Mouse (Mus musculus): ENCODE measurements around the gene Upp1. TPM values are rescaled to one million over a fixed set of nuclear protein-coding genes. Genes with fewer than 3 reads are reported as not detected.
"Not testable (repeated sequence)": the region's sequence is repeated elsewhere in the genome, so short reads cannot be mapped to it uniquely, and the experiment has no call there.

Gene Upp1
- 1 to 10 TPM; 1.4 to 2.6 TPM for total RNA-seq (2021)
- long read RNA-seq, experiment 1, partial matches to known transcripts: 0 of 2 reads
- long read RNA-seq, experiment 1, other reads (novel, unspliced or antisense): 0 of 2 reads
- long read RNA-seq, experiment 2, partial matches to known transcripts: 0 of 1 reads
- long read RNA-seq, experiment 2, other reads (novel, unspliced or antisense): 0 of 1 reads

DNA sequence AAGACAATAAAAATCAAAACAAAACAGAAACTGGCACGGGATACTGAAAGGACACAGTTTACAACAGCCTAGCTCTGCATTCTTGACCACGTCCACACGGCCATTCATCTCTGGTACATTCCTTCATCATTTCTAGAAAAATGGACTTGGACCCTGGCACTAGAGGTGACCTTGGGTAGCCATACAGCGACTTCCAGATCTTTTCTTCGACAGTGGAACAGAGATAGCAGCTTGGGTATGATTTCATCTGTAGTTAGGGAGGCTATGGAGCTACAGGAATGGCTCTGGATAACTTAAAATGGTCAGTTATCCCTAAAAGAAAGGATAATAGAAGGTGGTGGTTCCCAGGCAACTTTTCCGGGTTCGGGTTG lies at the start of gene Upp1:
Gene Upp1 (plus strand): TSS at position 54 of the 371 bp plus-strand sequence.
- DNase-seq: no peak

DNA sequence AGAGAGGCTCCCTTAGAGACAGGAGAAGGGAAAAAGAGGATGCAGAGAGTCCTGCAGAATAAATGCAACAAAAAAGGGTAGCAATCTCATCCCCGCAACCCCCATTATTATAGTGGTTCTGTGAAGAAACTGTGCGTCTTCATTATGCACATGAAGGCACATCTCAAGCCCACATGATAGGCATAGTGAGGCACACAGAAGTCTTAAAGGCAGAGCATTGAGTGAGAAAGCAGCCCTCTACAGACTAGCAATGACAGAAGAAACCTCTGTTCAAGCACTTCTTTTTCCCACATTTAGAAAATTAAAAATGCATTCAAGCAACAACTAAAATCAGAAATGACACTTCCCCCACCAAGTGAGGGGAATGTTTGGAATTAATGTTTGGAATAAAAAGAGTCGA lies 41.5 kb upstream of the Upp1 start:
- no peak for DNase-seq

DNA sequence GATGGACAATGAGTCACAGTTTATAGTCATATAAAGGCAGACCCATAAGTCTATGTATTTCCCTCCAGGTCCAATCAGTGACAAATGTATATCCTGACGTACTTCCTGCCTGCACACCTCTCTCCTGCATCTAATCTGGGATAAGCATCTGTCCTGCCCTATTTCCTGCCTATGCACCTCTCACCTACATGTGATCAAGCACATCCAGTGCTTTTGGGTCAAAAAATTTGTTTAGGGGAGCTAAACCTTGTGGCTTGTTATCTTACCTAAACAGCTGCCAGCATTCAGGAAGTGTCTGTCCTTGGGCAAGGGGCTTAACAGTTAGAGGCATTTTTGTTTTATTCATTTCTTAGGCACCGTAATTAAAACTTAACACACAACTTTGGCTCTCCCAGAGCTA lies 4.7 kb upstream of the Upp1 start:
- no peak for DNase-seq

DNA sequence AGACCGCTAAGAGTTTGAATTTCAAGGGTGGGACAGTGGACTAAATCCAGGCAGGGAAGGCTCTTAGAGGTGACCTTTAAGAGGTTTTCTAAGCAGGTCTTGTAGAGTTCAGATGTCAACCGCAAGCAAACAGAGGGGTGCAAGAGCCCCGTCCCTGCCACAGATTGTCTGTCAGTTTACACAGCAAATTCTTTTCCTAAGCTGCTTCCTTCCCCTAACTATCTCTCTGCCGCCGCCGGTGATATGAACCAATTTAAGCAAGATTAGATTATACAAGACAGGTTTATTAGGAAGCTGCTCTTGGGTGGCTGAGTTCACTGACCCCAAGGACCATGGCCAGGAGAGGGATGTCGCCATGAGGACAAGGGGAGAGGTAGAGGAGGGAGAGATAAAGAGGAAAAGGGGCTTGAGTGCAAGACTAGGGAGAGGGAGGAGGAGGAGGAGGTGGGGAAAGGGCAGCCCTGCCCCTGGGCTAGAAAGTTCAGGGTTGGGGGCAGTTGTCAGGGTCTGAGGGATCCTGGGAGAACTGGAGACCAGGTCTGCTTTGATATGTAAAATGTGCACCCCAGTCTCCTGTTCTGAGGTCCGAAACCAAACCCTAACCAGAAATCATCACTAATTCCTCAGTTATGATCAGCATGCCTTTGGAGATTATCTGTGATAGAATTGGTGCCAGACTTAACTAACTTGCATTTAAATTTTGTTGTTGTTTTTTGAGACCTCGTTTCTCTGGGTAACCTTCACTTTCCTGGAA lies 2.4 kb upstream of the Upp1 start:
- DNase-seq: no peak

DNA sequence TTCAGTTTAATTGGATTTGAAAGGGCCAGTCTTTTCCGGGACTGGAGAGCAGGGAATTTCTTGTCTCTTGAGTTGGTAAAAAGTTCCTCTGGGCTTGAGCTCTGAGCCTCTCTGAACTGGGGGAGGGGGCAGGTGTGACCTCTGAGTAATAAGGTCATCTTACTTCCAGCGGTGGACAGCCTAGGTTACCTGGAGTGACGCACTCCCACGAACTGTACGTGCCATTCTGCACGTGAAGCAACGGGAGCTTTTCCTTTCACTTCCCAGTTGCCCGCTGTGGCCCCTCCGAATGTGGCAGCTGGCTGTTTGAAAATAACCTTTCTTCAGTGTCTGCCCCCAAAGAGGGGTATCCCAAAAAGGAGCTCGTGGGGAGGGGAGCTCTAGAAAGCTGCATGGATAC lies 1.8 kb upstream of the Upp1 start:
- no peak for DNase-seq

DNA sequence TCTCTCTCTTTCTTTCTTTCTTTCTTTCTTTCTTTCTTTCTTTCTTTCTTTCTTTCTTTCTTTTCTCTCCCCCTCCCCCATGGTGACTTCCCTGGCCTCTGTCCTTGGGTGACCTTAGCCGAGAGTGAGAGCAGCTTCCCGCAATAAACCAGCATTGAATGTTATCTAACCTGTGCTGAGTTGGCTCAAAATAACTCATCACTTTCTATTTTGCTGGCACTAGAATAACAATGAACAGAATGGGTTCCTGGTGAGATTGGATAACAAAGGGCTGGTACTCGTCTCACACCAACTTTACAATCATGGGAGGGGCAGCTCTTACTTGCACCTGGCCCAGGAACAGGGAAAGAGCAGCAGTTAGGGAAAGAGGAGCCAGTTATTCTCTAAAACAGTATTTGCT lies 987 bp upstream of the Upp1 start:
- no peak for DNase-seq

DNA sequence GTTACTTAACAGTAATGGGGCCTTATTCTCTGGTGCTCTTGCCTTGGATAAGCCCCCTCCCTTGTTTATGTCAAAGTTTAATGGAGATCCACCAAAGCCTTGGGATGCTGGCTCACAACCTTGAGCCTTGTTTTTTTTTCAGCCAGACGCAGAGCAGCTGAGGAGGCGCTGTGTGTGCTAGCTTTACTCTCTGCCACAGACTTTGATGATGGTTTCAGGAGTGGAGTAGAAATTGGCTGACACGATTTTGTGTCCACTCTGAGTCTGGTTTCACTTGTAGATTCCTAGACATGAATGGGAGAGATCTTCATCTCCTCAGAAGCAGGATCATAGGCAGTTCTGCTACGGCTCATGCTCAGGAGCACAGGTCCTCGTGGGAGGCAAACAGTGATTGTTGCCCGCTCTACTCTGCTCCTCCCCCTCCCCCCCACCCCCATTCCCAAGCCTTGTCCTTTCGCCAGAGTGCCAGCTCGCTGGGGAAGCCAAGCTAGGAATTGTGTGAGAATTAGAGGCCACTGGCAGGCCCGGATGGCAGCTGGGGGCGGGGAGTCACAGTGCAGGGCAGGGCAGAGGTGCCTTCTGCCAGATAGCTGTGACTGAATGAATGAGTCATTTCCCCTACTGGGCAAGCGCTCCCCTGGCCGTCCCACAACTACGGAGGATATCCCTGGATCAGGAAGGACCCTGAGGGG lies 399 bp upstream of the Upp1 start:
- DNase-seq: peak; percentile 37

DNA sequence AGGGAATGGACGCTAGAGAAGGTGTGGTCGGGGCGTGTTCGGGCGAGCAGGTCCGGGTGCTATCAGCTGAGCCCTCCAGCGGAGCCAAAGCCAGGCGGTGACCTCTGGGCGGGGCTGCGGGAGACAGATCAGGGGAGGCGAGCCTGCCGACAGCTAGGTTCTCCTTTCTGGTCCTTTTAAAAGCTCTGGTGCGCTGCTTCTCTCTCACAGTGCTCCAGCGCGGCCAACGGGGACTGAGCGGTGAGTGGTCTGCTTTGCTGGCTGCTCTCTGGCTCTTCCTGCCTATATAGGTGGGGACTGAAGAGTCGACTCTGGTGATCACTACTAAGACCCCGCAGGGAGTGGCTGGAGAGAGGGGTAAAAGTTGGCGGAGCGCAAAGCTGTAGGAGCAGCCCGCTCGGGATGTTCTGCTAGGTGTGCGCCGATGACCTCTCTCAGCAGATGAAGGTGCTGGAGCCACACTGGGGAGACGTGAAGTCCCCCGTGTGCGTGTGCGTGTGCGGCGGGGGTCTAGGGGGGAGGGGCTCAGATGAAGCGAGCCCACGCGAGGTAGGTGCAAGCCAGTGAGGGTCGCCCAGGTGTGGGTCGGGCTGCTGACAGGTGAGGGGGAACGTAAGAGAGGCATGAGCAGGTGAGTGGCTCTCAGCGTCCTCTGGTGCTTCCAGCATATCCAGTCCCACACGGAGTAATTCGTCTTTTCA lies 668 bp downstream of the Upp1 start:
- DNase-seq: peak; percentile 41

DNA sequence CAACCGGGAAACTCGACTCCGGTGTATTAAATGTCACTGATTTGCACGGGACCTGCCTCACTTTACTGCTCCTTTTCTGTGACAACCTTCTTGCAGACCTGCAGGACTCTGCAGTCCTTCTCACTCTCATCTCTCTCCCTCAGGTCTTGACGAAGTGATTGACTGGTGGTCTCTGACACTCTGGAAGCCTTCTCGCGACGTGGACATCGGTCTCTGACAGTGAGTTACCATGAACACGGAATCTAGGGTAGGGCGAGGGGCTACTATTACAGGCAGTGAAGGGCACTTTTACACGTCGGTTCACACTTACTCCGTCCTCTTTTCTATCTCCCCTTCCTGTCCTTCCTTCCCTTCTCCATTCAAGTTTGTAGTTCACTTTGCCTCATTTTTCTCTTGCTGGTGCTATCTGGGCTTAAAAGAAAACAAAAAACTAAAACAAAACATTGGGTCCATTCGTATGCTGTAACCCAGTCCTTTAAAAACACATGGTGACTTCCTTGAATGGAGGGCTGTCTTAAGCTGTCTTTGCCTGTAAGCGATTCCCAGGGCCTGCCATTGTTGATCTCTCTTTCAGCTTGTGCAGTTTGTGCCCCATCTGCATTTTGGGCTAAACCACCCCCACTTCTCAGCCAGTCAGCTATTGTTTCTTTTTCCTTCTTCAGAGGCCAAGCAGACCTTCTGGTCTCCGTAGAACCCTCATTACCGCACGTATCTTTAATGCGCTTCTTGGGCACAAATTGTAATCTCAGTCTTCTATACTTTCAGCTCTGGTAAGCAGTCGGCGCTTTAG lies 1.5 kb downstream of the Upp1 start:
- no peak for DNase-seq

DNA sequence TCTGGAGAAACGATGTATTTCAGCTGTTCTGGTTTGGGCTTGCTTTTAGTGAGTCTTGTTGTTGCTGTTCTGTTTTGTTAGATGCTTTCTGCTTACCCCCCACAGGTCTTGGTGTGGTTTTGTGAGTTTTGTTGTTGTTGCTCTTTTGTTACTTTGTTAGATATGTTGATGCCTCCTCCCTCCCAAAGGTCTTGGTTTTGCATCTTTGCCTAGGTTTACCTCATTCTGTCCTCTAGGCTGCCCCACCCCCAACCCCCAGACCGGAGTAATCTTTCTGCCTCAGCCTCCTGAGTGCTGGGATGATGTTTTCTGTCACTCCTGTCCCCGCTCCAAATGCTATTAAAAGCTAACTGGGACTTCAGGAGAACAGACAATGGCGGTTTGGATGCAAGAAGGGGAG lies 4.4 kb downstream of the Upp1 start:
- no peak for DNase-seq

DNA sequence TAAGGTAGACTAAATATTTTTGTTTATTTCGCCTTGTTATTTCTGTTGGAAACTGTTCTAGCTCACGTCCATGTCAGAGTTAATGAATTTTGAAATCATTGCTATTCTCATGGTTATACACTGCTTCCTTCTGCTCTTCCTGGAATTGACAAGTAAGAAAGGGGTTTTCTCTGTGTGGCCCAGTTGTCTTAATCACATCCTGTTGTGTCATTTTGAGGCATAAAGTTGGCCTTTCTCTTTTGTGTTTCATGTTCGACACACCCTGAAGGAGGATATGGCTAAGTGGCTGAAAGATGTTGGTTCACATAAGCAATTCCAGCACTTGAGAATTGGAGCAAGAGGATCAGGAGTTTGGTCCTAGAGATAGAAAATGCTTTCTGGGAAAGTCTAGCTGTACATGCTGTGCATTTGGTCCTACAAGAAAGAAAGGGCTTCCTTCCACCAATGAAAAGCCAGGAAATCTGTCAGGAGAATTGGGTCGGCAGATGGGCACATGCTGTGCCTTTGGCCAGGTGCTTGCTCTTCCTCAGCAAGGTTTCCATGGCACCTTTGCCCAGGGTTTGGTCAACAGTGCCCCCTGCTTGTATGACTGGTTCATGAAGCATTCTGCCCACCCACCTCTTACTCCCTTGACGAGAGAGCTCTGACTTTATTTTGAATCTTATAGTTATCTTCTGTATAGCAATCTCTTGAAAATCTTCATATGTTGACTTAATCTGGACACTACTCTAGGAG lies 8.6 kb downstream of the Upp1 start:
- DNase-seq: no peak

DNA sequence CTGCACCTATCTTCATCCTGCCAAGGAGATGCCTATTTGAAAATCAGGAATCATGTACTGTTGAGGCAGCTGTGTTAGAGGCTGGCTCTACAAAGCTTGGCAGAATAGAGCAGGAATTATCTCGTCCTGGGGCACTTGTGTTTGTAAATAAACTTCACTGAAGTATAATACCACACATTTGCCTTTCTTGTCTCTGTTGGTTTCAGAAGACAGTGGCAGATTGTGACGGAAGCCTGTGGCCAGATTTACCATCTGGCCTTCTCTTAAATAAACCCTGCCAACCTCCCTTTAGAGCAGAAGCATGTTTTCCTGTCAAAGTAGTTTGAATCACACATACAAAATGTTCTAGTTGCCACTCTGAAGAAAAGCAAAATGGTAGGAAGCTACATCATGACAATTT lies 10.2 kb downstream of the Upp1 start:
- DNase-seq: no peak

DNA sequence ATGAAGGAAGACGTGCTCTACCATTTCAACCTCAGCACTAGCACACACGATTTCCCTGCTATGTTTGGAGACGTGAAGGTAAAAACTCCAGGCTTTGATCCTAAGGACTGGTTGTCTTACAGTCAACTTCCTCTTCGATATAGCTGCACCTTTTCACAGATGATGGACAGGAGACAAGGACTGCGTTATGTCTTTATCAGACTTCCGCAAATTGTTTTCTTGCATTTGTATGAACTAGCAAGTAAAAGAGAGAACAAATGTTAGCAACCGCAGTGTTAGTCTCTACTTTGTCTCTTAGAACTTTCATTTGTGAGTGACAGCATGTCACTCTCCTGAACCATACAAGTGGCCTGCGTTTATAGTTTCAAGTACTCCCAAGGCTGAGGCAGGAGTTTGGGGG lies 11.6 kb downstream of the Upp1 start:
- no peak for DNase-seq

DNA sequence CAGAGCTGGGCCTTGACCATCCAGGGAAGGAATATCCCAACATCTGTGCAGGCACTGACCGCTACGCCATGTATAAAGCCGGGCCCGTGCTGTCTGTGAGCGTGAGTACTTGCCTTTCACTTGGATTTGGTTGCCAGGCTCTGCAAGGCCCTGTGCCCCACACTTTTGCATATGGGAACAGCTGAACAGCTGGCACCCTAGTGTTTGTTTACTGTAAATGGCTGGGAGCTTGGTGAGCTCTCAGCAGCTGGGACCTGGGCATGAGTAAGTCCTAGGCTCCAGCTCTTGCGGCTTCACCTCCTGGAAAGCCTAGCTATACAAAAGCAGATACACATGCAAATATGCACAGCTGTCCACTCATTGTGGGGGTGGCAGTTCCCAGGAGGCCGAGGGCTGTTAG lies 13.8 kb downstream of the Upp1 start:
- no peak for DNase-seq

DNA sequence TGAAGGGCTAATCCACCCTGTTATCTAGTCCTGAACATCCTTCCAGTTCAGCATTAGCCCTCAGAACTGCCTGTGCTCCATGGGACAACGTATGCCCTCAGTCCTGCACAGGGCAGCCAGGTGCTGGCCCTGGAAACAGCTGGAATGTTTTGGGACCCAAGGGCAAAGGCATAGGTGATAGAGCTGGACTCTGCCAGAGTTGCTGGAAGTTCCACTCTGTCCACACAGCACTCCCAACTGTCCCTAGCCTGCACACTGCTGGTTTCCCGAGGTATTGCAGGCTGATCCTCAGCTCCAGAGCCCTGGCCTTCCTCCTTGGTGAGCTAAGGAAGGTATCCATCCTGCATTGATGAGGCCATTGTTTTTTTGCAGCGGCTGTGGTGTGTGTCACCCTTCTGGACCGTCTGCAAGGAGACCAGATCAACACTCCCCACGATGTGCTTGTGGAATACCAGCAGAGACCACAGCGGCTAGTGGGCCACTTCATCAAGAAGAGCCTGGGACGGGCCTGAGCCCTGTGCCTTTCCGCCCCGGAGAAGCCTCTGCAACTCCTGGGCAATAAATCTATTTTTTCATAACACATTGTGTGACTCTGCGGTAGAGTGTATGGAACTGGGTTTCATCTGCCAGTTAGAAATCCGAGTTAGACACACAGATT lies 17.8 kb downstream of the Upp1 start:
- no peak for DNase-seq

DNA sequence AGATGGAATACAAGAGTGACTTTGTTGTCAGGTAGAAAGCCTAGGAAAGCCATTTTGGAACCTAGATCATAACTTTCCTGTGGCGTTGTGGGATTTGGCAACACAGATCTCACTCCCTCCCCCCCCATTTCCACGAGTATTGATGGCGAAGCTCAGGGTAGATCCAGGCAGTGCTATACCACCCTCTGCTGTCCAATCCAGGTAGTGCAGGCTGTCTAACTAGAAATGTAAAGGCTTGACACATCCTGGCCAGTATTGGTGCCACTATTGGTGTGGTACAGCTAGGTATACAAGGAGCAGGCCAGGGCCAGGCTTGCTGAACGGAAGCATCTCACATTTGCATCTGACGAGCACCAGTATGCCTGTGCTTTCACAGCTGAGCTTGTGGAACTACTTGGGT lies 18.6 kb downstream of the Upp1 start:
- DNase-seq: peak; percentile 79

DNA sequence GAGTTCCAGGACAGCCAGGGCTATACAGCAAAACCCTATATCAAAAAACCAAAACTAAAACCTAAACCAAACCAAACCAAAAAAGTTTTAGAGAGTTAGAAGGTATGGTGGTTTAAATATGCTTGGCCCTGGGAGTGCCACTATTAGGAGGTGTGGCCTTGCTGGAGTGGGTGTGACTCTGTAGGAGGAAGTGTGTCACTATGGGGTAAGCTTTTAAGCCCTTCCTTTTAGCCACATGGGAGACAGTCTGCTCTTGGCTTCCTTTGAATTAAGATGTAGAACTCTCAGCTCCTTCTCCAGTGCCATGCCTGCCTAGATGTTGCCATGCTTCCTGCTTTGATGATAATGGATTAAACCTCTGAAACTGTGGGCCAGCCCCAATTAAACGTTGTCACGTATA lies 27.2 kb downstream of the Upp1 start:
- no peak for DNase-seq

DNA sequence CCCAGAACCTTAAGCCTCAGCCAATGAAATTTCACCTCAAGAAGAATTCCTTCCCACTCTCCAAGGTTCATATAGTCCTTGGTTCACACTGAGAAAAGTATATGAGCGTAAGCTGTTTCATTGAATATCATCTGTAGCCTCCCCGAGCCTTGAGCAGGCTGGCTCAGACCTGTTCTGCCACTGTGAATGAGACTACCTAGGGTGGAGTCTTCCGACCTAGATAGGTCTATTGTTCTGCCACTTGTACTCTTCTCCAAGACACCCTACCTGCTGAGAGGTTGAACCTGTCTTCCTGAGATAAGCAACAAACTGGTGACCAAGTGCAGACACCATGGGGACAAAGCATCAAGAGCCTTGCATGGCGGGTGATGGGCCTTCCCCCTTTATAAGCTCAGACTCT lies 28.2 kb downstream of the Upp1 start:
- no peak for DNase-seq

DNA sequence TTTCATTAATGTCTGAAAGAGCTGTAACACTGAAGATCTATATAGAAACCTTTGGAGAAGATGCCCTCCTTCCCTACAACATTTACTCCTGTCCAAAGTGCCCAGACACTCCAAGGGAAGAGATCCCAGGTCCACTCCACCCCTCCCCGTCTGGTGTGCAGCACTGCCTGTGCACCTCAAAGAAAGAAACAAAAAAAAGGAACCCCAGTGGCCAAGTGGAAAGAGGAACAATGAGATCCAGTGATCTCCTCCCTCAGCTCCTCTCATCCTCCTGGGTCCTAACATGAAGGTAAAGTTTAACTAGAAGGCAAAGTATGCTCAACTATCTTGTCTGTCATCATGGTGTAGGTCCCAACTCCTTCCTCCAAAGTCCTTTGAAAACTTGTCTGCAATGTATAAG lies 28.8 kb downstream of the Upp1 start:
- DNase-seq: no peak

DNA sequence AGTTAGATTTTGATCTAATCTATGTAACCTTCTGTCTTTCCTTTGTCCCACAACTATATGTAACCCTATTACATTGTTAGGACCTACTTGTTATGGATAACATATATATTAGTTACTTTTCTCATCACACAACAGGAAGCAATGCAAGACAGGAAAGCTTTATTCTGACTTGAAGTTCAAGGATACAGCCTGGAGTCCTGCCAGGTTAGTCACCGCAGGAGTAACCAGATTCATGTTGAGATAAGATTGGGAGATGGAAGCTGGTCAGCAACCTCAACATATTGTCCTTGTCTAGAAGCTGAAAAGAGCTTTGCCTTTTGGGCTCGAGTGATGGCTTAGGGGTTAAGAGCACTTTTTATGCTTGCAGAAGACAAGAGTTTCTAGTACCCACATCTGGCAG lies 30.3 kb downstream of the Upp1 start:
- no peak for DNase-seq

DNA sequence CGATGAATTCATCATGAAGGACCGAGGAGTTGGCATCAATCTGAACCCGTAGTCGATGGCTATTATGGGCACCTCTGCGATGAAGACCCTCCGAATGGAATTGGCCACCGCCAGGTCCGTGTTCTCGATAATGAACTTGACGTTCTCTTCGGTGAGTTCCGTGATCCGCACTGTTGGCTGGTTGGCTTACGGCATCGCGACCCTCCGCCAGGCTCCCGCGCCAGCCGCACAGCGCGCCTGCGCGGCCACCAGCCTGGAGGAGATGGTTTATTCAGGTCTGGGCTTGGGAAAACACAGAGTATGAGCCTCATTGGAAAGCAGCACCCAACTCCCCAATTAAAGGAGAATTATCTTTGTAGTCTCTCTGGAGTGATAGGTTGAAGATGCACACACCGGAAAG lies 32.5 kb downstream of the Upp1 start:
- DNase-seq: not testable (repeated sequence)

Measured in gastrocnemius, postnatal 10 days (tissue).